Mouse (Mus musculus) right cerebral cortex, postnatal 36 days (tissue): ENCODE data around the gene Spock1.

ENCODE experiments used
- DNase-seq, 2 experiments: peaks; one replicate each; pipeline ENCODE4 v3.0.0; 2022; ENCODE audit warnings: low spot score in 2 of 2, mixed read lengths in 1 of 2

Gene Spock1

GRCm38 (mm10) chr13:57865029-57865428 lies 43.1 kb downstream of the Spock1 start:
- no peak for DNase-seq

DNA sequence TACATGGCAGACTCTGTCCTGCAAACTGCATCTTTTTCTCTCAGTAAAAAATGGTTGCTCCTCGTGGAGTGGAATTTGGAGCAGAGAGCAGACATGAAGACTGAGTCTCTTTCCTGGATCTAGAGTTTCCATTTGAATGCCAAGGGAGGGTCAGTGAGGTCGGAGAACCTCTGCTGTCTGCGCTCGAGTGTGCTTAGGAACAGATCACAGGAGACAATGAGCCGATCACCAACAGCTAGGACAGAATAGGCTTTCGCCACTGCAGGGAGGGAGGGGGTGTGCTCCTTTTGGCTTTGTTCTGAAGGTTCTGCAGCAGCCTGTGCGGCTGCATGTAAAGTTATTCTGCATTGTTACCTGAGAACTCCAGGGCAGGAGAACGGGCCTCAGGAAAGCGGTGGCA lies 49.6 kb downstream of the Spock1 start:
- no peak for DNase-seq

GRCm38 (mm10) chr13:57857016-57857415 lies 51.1 kb downstream of the Spock1 start:
- no peak for DNase-seq

- DNase-seq, result no peak
Observed at GRCm38 (mm10) chr13:57856311-57856853, 51.8 kb downstream of the Spock1 start.

GRCm38 (mm10) chr13:57855766-57856165 lies 52.4 kb downstream of the Spock1 start:
- DNase-seq, result no peak

DNA sequence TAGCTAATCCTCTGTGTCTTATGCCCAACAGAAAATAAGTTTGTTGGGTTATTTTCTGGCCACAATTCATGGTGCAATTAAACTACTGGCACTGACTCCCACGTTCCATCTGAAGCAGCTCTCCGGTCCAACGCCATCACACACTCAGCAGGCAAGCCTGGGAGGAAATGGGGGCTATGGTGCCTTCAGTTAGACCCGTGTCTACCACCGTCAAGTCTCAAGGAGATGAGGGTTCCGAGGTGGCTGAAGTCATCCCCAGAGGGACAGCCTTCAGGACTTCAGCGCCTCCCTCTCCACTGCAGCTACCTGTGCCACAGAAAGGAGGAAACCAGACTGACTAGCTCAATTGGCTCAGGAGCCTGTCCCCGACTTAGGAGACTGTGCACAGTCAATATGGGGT lies 53.7 kb downstream of the Spock1 start:
- no peak for DNase-seq

DNA sequence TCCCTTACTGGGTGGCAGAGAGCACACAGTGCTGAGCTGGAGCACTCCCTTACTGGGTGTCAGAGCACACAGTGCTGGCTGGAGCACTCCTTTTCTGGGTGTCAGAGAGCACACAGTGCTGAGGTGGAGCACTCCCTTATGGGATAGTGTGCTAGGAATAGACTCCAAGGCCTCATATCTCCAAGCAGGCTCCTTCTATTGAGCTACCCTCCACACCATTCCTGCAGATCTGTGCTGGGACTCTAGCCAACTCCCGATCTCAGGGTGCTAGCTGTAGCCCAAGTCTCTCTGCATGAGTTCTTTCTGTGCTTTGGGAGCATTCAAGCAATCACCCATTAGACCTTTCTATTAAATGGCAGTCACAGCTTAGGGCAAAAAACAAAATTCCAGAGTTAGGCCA lies 54.5 kb downstream of the Spock1 start:
- no peak for DNase-seq

GRCm38 (mm10) chr13:57853156-57853555 lies 55.0 kb downstream of the Spock1 start:
- DNase-seq, result no peak

- no peak for DNase-seq
Observed at GRCm38 (mm10) chr13:57848931-57849330, 59.2 kb downstream of the Spock1 start.

GRCm38 (mm10) chr13:57847101-57847500 lies 61.0 kb downstream of the Spock1 start:
- DNase-seq, result no peak

GRCm38 (mm10) chr13:57846468-57846867 lies 61.7 kb downstream of the Spock1 start:
- no peak for DNase-seq

- no peak for DNase-seq
Observed at GRCm38 (mm10) chr13:57841141-57841848, 66.8 kb downstream of the Spock1 start.

DNA sequence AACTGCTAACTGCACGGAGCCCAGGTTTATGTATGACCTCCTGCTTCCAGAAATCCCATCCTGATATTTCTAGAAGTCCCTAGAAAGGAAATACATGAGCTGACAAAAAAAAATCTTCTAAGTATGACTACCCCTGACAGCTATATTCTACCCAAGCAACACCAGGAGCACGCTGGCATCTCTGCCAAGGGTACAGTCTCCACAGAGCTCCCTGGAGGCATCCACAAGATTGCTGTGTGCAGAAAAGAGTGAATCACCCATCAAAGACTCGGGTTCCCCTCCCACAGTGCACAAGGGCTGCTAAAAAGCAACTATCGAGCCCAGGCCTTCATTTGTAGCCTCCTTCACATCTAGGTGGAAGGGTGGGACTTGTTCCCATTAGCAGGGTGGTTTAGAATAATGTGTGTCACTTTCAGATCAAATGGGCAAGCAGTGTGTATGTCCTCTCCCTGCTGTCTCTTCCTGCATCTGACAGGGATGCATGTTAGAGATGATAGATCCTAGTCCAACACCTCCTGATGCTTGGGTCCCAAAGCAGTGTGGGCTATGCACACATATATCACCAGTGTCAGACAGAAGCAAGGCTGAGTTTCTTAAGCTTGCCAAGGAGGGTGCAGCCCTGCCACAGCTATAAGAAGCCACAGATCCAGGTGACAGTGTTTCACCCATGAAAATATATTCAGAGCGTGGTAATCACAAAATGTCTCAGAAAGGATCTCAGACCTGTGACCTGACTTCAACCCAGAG lies 70.3 kb downstream of the Spock1 start:
- peak; percentile 70 to 79 for DNase-seq

- DNase-seq, result no peak
Observed at GRCm38 (mm10) chr13:57831374-57832163, 76.6 kb downstream of the Spock1 start.

DNA sequence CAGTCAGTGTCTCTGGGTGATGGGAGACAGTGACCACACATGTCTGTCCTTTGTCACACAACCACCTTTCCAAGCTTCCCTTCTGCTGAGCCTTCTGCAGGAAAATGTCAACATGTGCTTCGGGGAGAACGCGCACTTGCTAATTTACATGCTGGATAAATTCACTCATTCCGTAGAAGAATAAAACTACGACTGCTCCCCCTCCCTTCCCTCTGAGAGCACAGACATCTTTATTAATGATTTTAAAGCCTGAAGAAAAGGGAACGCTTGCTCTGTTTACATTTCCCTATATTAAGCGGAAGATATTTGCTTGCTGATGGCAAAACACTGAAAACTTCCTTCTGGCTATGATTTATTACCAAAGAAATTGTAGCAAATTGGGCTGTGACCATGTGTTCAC lies 77.2 kb downstream of the Spock1 start:
- DNase-seq, result no peak

DNA sequence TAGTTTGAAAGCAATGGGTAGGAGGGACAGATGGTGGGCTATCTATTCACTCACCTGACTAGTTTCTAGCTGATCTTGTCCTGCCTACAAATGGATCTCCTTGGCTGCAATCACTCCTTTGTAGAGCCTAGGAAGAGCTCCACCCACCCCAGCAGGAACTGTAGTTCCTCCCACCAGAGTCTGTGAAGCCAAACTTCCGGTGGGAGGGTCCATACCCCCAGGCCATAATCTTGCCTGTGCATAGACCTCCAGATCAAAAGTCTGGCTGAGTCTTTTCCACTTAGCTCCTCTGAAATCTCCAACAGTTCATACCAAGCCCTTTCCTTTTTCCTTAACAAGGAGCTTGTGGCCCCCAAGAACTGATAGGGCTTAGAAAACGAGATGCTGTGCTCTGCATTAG lies 78.0 kb downstream of the Spock1 start:
- DNase-seq, result no peak

GRCm38 (mm10) chr13:57816276-57816675 lies 91.9 kb downstream of the Spock1 start:
- DNase-seq, result no peak

GRCm38 (mm10) chr13:57812643-57813042 lies 95.5 kb downstream of the Spock1 start:
- no peak for DNase-seq

DNA sequence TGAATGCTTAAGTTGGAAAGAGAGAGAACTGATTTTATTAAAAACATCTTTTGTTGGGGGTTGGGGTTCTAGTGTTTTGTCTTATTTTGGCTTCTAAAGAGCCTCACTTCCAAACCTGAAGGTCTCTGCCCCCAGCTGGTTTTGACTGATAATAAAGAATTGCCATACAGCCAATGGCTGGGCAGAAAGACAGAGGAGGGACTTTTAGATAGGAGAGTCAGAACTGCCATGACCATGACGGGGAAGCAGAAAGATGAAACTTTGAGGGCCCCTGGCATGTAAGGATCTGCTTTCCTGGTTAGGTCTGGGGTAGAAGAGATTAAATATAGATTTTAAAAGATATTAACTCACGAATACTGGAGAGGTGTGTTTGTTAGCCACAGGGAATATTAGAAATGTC lies 96.9 kb downstream of the Spock1 start:
- DNase-seq, result no peak

DNA sequence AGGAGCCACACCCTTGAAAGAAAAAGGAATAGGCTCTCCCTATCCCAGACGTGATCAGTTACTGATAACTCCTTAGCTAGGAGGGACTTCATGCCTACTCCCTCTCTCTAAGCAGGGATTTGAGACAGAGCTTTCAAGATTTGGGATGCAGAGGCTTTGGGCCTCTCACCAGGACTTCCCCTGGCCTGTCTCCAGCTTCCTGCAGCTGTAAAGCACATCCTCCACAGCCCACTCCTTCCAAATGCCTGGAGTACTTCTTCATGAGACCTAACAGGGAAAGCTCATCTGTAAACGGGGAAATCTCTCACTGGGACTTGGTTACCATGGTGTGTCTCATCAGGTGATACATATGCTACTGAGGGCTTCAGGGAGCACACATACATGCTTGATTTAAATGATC lies 97.3 kb downstream of the Spock1 start:
- DNase-seq, result no peak

DNA sequence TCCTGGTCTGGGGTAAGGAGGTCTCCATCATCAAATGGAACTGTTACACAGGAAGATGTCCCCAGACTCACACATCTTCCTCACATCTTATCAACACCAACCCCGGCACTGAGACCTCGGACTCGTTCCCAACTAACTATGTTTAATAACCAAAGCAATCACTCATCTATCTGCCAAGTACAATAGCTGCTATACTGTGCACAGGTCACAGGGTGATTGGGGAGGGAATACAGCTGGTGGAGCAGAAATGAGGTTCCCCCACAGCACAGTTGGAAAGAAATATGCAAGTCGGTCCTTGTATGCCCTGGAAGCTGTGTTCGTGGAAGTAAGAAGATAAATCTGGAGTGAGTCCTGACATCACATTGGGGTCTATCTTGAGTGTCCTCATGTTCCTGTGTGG lies 98.0 kb downstream of the Spock1 start:
- DNase-seq, result no peak

GRCm38 (mm10) chr13:57809603-57810002 lies 98.5 kb downstream of the Spock1 start:
- no peak for DNase-seq
